Mouse (Mus musculus) embryonic facial prominence, embryonic 14.5 days (tissue): ENCODE data around the gene Prickle1. TPM values are rescaled to one million over a fixed set of nuclear protein-coding genes. Genes with fewer than 3 reads are reported as not detected.

Experiments used
- ATAC-seq: fragments of 200-750 bp; cut with Nextera tagmentation; 2 replicates; pipeline ENCODE4 v1.8.0; 2017; ENCODE audit warnings: low read depth, moderate number of reproducible peaks, moderate TSS enrichment
- DNase-seq: peaks from one replicate; pipeline ENCODE4 v3.0.0-alpha.2; 2015; ENCODE audit warnings: low spot score
- H3K27ac ChIP-seq: fragments of 300-500 bp; sonication (generic); replicated peaks from 2 replicates; pipeline ENCODE4 v1.5.1; 2014; ENCODE audit warnings: low read depth, mild to moderate bottlenecking, low read length, moderate library complexity
- H3K27me3 ChIP-seq: fragments of 300-500 bp; sonication (generic); replicated peaks from 2 replicates; pipeline ENCODE4 v1.6.1; 2014; ENCODE audit warnings: low read length; ENCODE audit not compliant: control insufficient read depth, insufficient read depth
- H3K36me3 ChIP-seq: fragments of 300-500 bp; sonication (generic); 2 replicates; pipeline ENCODE4 v1.6.1; 2014; ENCODE audit warnings: low read length, mixed read lengths; ENCODE audit not compliant: control insufficient read depth, insufficient read depth
- H3K4me1 ChIP-seq: fragments of 300-500 bp; sonication (generic); 2 replicates; pipeline ENCODE4 v1.6.1; 2014; ENCODE audit warnings: antibody characterized with exemption, low read length; ENCODE audit not compliant: control insufficient read depth, insufficient read depth
- H3K4me2 ChIP-seq: fragments of 300-500 bp; sonication (generic); 2 replicates; pipeline ENCODE4 v1.6.1; 2014; ENCODE audit warnings: low read depth, mild to moderate bottlenecking, low read length, moderate library complexity, mixed read lengths
- H3K4me3 ChIP-seq: fragments of 300-500 bp; sonication (generic); 2 replicates; pipeline ENCODE4 v1.5.1; 2014; ENCODE audit warnings: low read depth, mild to moderate bottlenecking, low read length
- H3K9ac ChIP-seq: fragments of 300-500 bp; sonication (generic); 2 replicates; pipeline ENCODE4 v1.6.1; 2014; ENCODE audit warnings: low read depth, mild to moderate bottlenecking, low read length, moderate library complexity, mixed read lengths
- H3K9me3 ChIP-seq: fragments of 300-500 bp; sonication (generic); 2 replicates; pipeline ENCODE4 v1.6.1; 2016; ENCODE audit warnings: low read length; ENCODE audit not compliant: control insufficient read depth
- WGBS: fragments of 180-500 bp; shearing (Covaris S2); extraction: QIAGEN DNeasy Blood & Tissue Kit; methylation state at CpG from one replicate; pipeline ENCODE4 v1.1.7; 2014; 5-methylcytosine and 5-hydroxymethylcytosine counted together
- polyA plus RNA-seq: library from polyadenylated mRNA; unstranded; fragments of >200 nt; fragmentation: Nextera tagmentation; extraction: Ambion mirVana; gene quantifications from 2 replicates; pipeline ENCODE4 v1.2.1, GENCODE M21; 2014

Gene Prickle1
- polyA plus RNA-seq, 1 experiment from 2014 or later: 35.7 TPM

- Histone ChIP-seq H3K9me3 (no peaks in the 10 kb centered on the region), H3K36me3 (peaks cover 36% of the 10 kb centered on the region), H3K9ac (no peak overlapping the region), H3K4me1 (no peaks in the 10 kb centered on the region), H3K27ac (no peak overlapping the region), H3K27me3 (no peaks in the 10 kb centered on the region), H3K4me3 (no peak overlapping the region), H3K4me2 (no peak overlapping the region)
- DNase-seq (no peak), ATAC-seq (no peak)
- 87% methylated on average over 7 of the region's 7 CpGs for WGBS
Observed at GRCm38 (mm10) chr15:93494700-93495099, 101.0 kb downstream of the Prickle1 start.

GRCm38 (mm10) chr15:93489597-93489996 lies 106.1 kb downstream of the Prickle1 start:
- H3K9me3 ChIP-seq: no peaks in the 10 kb centered on the region
- H3K4me3 ChIP-seq: no peak overlapping the region
- H3K4me1 ChIP-seq: no peaks in the 10 kb centered on the region; the same call in 1 of the 2 replicates
- ATAC-seq: no peak
- DNase-seq: no peak
- no peak overlapping the region for H3K27ac ChIP-seq
- no peak overlapping the region for H3K4me2 ChIP-seq
- WGBS: 93% methylated on average over 4 of the region's 4 CpGs
- no peaks in the 10 kb centered on the region for H3K27me3 ChIP-seq
- H3K36me3 ChIP-seq: peaks cover 15% of the 10 kb centered on the region; the same call in 1 of the 2 replicates
- H3K9ac ChIP-seq: no peak overlapping the region

GRCm38 (mm10) chr15:93486066-93486465 lies 109.6 kb downstream of the Prickle1 start:
- peaks cover 5% of the 10 kb centered on the region; the same call in 1 of the 2 replicates for H3K36me3 ChIP-seq
- no peak overlapping the region for H3K4me2 ChIP-seq
- no peaks in the 10 kb centered on the region for H3K9me3 ChIP-seq
- H3K4me1 ChIP-seq: no peaks in the 10 kb centered on the region; the same call in 1 of the 2 replicates
- no peak for DNase-seq
- no peak overlapping the region for H3K9ac ChIP-seq
- WGBS: 81% methylated on average over 7 of the region's 7 CpGs
- no peak overlapping the region for H3K4me3 ChIP-seq
- no peak overlapping the region for H3K27ac ChIP-seq
- no peak for ATAC-seq
- no peaks in the 10 kb centered on the region for H3K27me3 ChIP-seq

GRCm38 (mm10) chr15:93485252-93485651 lies 110.4 kb downstream of the Prickle1 start:
- Histone ChIP-seq H3K4me1 (no peaks in the 10 kb centered on the region; the same call in 1 of the 2 replicates), H3K36me3 (peaks cover 5% of the 10 kb centered on the region; the same call in 1 of the 2 replicates), H3K27me3 (no peaks in the 10 kb centered on the region), H3K9ac (no peak overlapping the region), H3K27ac (no peak overlapping the region), H3K4me3 (no peak overlapping the region), H3K9me3 (no peaks in the 10 kb centered on the region), H3K4me2 (no peak overlapping the region)
- ATAC-seq: no peak
- DNase-seq: no peak
- 75% methylated on average over 3 of the region's 3 CpGs for WGBS

GRCm38 (mm10) chr15:93484261-93484710 lies 111.4 kb downstream of the Prickle1 start:
- Histone ChIP-seq H3K4me3 (no peak overlapping the region), H3K4me1 (no peaks in the 10 kb centered on the region; the same call in 1 of the 2 replicates), H3K27me3 (no peaks in the 10 kb centered on the region), H3K36me3 (no peaks in the 10 kb centered on the region), H3K9me3 (no peaks in the 10 kb centered on the region), H3K27ac (no peak overlapping the region), H3K9ac (no peak overlapping the region), H3K4me2 (no peak overlapping the region)
- ATAC-seq: no peak
- DNase-seq: no peak
- 68% methylated on average over 7 of the region's 7 CpGs for WGBS

- Histone ChIP-seq H3K9me3 (no peaks in the 10 kb centered on the region), H3K9ac (no peak overlapping the region), H3K4me3 (no peak overlapping the region), H3K36me3 (no peaks in the 10 kb centered on the region), H3K27me3 (no peaks in the 10 kb centered on the region), H3K27ac (no peak overlapping the region), H3K4me2 (no peak overlapping the region), H3K4me1 (no peaks in the 10 kb centered on the region)
- ATAC-seq: no peak
- DNase-seq: no peak
- WGBS: 83% methylated on average over 10 of the region's 10 CpGs
Observed at GRCm38 (mm10) chr15:93481112-93481511, 114.6 kb downstream of the Prickle1 start.

GRCm38 (mm10) chr15:93479445-93479844 lies 116.2 kb downstream of the Prickle1 start:
- ATAC-seq (no peak), DNase-seq (peak; percentile 30)
- H3K27me3 ChIP-seq: no peaks in the 10 kb centered on the region
- H3K4me1 ChIP-seq: no peaks in the 10 kb centered on the region
- H3K9me3 ChIP-seq: no peaks in the 10 kb centered on the region
- H3K4me3 ChIP-seq: no peak overlapping the region
- no peak overlapping the region for H3K9ac ChIP-seq
- H3K4me2 ChIP-seq: no peak overlapping the region
- H3K27ac ChIP-seq: no peak overlapping the region
- no peaks in the 10 kb centered on the region for H3K36me3 ChIP-seq
- WGBS: 51% methylated on average over 4 of the region's 4 CpGs

- Histone ChIP-seq H3K4me2 (no peak overlapping the region), H3K4me1 (no peaks in the 10 kb centered on the region), H3K4me3 (no peak overlapping the region), H3K27me3 (no peaks in the 10 kb centered on the region), H3K9me3 (no peaks in the 10 kb centered on the region), H3K9ac (no peak overlapping the region), H3K27ac (no peak overlapping the region), H3K36me3 (no peaks in the 10 kb centered on the region)
- DNase-seq (no peak), ATAC-seq (no peak)
- WGBS: 82% methylated on average over 3 of the region's 3 CpGs
Observed at GRCm38 (mm10) chr15:93478676-93479075, 117.0 kb downstream of the Prickle1 start.

- 93% methylated on average over 4 of the region's 4 CpGs for WGBS
- no peak for DNase-seq
Observed at GRCm38 (mm10) chr15:93477729-93478128, 118.0 kb downstream of the Prickle1 start.

More at GRCm38 (mm10) chr15:93477729-93478128, 118.0 kb downstream of the Prickle1 start:
- Histone ChIP-seq H3K27me3 (no peaks in the 10 kb centered on the region), H3K4me3 (no peak overlapping the region), H3K9ac (no peak overlapping the region), H3K36me3 (no peaks in the 10 kb centered on the region), H3K4me2 (no peak overlapping the region), H3K27ac (no peak overlapping the region), H3K4me1 (no peaks in the 10 kb centered on the region), H3K9me3 (no peaks in the 10 kb centered on the region)
- no peak for ATAC-seq
